Mouse (Mus musculus) gastrocnemius, postnatal 4 days (tissue): ENCODE measurements around the gene AI854703. TPM values are rescaled to one million over a fixed set of nuclear protein-coding genes. Genes with fewer than 3 reads are reported as not detected.
"Not testable (repeated sequence)": the region's sequence is repeated elsewhere in the genome, so short reads cannot be mapped to it uniquely, and the experiment has no call there.

Source experiments
- DNase-seq, 2 experiments: peaks; one replicate each; pipeline ENCODE4 v3.0.0; 2021 to 2022; ENCODE audit warnings: low spot score in 2 of 2, mixed read lengths in 2 of 2
- total RNA-seq, 2 experiments: library from RNA; stranded (reverse); gene quantifications; 2 replicates each; pipeline ENCODE4 v1.2.3; 2021

AI854703 gene
- total RNA-seq, 2 experiments from 2014 or later: 0.34 to 0.37 TPM

DNA sequence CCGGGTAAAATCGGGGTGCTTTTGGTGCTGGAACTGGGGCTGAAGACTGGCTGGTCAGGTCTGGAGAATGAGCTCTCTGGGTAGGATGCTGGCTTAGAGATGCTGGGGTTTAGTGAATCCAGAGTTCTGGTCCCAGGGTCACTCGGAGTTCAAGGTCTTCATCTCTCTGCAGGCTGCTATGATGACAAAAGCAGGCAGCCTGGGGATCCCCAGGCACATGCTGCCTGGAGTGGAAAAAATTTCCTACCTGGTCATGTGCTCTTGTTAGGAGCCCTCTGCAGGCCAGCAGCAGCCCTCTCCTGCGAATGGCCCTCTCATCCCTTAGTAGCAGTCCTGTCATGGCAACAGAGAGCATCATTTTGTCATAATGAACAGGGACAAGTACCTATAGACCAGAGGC lies 13.1 kb upstream of the AI854703 start:
- no peak for DNase-seq

DNA sequence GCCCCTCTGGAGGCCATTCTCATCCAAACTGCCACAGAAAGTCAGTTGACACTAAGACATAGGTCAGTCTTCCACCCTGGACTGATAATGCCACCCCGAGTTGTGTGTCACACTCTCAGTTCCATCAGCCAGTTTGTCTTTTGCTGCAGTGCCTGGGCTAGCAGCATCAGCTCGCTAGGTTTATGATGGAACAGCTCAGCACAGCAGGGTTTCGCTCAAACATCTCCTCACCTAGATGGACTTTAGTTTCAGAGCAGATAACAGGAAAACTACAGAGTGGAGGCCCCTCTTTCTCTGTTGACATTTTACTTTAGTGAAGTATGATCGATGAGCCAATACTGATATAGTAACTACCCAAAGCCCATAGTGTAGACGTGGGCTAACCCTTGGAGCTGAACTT lies 11.8 kb upstream of the AI854703 start:
- DNase-seq: no peak

GRCm38 (mm10) chr6:48620031-48620430 lies 6.5 kb upstream of the AI854703 start:
- no peak for DNase-seq

- DNase-seq: not testable (repeated sequence)
These were observed 4.2 kb upstream of the AI854703 start for GRCm38 (mm10) chr6:48622186-48622843.

DNA sequence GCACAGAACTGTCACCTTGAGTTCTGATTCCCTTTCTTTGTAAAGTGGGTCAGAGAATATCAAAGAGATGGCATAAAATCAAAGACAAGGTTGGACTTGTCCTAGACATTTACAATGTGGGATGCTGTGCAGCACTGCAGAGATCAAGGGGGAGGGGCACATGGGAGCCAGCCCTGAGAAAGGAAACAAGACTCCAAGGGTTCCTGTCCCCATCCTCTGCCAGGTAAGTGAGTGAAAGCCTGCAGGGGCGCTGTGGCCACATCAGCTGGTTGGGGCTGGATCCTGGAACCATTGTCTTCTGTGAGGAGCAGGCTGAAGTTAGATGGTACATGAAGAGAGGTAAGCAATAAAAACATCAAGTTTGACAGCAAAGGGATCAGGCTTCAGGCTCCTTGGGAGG lies 3.1 kb upstream of the AI854703 start:
- no peak for DNase-seq

DNA sequence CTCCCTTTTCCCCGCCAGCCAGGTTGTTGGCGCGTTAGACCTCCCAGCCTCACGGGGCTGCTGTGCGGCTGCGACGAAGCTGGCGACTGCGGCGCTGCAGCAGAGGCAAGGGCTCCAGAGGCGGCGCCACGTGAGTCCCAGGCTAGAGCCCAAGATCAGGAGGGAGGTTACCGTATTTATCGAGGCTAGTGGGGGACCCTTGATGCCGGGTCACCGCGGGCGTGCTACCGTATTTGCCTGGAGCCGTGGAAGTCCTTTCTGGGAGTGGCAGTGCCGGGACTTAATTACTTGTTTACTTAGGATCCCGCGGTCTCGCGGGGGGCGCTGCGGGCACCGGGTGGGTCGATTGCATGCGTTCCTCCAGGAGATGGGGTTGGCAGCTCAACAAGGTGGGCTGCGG lies 420 bp downstream of the AI854703 start:
- peak in 1 of 2 experiments; percentile 42 for DNase-seq

- DNase-seq: no peak
These were observed 954 bp downstream of the AI854703 start for GRCm38 (mm10) chr6:48627511-48627924.

DNA sequence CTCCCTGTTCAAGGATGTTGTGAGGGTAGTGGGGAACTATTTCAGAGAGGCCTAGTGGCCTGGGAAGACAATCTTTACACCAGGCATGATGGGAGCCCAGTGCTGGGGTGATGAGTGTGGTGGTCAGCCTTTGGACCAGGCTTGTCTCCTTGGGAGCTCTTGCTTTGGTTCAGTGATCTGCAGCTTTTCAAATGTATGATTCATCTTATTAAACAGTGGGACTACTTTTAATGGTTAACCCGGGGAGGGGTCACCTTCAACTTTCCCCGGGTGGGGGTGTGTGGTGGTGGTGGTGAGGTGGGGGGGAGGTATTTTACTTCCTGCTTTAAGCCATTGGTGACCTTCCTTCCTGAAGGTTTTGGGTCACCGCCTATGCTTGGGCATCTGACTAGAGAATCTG lies 1.8 kb downstream of the AI854703 start:
- no peak for DNase-seq

- DNase-seq: no peak
These were observed 2.5 kb downstream of the AI854703 start for GRCm38 (mm10) chr6:48628808-48629660.

- DNase-seq: no peak
These were observed 3.1 kb downstream of the AI854703 start for GRCm38 (mm10) chr6:48629661-48630034.

- no peak for DNase-seq
These were observed 4.3 kb downstream of the AI854703 start for GRCm38 (mm10) chr6:48630831-48631230.

DNA sequence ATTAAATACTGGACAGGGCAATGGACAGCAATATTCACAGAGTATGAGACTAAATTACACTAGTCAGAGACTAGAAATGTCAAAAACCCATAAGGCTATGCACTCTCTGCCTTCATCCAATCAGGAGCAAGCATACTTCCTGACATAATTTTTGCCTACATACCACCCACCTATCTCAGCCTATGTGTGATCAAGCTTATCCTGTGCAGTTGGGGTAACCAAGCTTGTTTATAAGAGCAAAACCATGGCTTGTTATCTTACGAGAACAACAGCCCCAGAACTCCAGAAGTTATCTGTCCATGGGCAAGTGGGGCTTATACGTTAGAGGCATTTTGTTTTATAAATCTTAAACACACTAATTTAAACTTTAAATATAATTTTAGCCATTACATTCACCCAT lies 8.5 kb downstream of the AI854703 start:
- no peak for DNase-seq

DNA sequence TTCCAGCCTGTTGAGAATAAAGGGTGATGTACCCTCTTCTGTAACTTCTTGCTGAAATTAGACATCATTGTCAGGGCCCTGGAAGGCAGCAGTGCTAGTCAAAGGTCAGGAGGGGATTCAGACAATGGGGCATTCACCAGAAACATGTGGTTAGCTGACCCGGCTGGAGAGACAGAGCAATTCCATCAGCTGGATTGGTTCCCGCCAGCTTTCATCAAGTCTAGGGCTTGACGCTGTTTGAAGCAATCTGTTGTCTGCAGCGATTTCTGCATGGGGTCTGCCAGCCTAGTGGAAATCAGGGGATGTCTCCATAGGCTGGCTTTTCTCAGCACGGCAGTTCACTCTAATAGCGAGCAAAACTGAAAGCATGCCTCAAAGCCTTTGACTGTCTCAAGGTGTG lies 10.0 kb downstream of the AI854703 start:
- DNase-seq: no peak

GRCm38 (mm10) chr6:48637811-48638500 lies 11.4 kb downstream of the AI854703 start:
- no peak for DNase-seq

GRCm38 (mm10) chr6:48638553-48638952 lies 12.0 kb downstream of the AI854703 start:
- no peak for DNase-seq

- DNase-seq: no peak
These were observed 14.8 kb downstream of the AI854703 start for GRCm38 (mm10) chr6:48641391-48641790.

DNA sequence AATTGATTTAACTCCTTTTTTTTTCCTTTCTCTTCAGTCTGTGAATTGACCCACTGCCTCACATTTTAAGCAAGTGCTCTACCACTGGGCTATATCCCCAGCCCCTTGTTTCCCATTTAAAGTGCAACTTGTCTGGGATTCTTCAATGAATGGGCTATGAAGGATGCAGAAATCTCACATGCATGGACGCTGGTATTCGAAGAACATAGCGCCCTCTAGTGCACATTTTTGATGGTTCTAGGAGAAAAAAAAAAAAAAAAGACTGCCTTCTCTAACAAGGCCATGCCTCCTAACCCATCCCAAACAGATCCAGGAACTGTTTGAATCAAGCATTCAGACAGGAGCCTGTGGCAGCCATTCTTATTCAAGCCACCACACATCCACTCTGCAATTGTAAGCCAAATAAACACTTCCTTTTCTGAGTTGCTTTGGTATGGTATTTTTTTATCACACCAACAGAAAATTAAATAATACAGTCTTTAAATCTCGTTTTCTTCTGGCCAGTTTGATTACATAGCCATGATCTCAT lies 16.3 kb downstream of the AI854703 start:
- DNase-seq: no peak

- peak in 1 of 2 experiments; percentile 64 for DNase-seq
These were observed 19.2 kb downstream of the AI854703 start for GRCm38 (mm10) chr6:48645660-48646308.

DNA sequence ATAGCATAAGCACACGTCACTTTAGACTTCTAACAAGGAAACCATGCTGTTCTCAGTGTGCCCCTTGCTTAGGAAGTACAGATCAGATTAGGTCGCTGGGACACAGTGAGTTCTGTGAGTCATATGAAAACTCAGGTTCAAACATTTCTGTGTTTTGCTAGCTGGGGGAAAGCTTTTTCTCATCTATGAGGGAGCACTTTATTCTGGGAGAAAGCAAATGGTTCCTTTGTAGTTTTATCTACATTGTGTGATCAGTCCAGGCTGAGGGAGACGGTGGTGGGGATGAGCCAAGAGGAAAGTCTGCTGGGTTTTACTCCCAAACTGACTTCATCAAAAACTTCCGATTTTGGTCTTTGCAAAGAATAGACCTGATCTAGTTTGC lies 19.7 kb downstream of the AI854703 start:
- DNase-seq: no peak

DNA sequence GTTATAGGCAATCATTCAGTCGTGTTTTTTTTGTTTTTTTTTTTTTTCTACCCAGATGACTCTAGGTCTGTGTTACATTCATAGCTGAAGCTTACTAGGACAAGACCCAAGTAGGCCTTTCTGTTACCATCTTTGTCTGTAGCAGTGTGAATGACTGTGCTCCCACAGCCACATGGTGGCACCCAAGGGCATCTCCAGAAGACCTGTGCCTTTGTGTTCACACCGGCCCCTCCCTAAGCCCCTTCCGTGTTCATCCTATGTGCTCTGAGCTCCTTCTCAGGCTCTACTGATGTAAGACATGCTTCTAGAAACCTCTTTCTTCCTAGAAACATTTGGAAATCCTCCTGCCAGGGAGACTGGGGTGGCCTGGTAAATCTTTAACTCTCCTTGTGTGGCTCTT lies 20.4 kb downstream of the AI854703 start, which contains the start of gene Gimap8:
Gimap8 (plus strand) TSS at position 240 of the 400 bp plus-strand sequence.
- DNase-seq: no peak

GRCm38 (mm10) chr6:48647611-48648010 lies 21.0 kb downstream of the AI854703 start:
- DNase-seq: no peak
